Mouse (Mus musculus): ENCODE data around the gene Ttc9b. TPM values are rescaled to one million over a fixed set of nuclear protein-coding genes. Genes with fewer than 3 reads are reported as not detected.
"Not testable (repeated sequence)": the region's sequence is repeated elsewhere in the genome, so short reads cannot be mapped to it uniquely, and the experiment has no call there.

The Ttc9b gene
- total RNA-seq (2014; fragmentation: Nextera tagmentation) (not detected in 2 replicates), total RNA-seq (2017) (not detected in 2 replicates)

DNA sequence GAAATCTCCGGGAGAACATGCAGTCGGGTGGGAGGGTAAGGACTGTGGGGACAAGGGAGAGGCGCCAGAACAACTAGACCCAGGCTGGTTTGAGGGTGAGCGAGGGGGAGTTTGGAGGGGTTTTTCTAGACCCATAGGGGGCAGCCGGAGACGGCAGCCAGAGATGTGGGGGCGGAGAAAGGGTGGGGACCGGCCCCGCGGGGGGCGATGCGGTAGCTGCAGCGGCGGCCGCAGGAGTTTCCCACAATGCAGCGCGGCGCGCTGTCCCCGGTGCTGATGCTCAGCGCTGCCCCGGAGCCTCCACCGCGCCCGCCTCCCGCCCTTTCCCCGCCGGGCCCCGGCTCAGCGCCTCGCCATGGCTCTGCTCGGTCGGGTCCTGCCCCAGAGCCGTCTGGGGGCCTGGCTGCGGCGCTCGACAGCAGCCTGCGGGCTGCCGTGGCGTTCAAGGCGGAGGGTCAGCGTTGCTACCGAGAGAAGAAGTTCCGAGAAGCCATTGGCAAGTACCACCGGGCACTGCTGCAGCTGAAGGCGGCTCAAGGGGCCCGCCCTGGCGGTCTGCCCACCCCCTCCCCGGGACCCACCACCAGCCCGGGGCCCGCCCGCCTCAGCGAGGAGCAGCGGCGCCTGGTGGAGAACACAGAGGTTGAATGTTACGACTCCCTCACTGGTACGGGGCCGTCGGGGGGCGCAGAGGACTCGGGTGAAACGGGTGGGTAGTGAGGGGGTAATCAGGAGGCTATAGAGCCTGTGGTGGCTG lies at the start of gene Ttc9b:
Gene Ttc9b (plus strand): TSS at position 235 of the 757 bp plus-strand sequence.
- ATAC-seq (replicated peaks; ENCODE audit: poor library complexity, severe bottlenecking), result peak; percentile 68

DNA sequence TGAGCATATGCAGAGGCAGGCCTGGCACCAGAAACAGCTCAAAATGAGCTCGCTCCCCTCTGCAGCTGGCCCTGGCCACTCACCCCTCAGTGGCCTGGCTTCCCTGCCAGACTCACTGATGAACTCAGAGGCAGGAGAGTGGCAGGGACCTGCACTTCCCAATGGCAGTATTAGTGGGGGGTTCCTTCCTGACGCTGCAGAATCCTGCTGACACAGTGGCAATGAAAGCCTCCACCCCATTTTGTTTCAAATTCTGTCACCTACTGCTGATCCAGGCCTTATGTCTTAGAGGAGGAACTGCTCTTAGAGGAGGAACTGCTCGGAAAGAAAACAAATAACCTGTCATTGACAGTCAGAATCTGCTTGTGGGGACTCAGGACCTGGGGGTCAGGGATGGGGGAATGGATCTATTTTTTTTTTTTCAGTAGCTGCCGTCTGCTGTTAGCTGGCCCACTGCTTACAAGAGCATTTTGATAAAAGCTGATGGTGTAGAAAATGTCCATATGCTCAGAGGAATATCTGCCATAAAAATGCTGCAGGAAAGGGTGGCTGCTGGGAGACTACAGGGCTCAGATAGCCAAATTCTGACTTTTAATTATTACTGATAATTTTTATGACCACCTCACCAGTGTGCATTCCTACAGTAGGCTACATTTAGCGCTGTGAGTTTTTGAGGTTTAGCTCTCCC lies 48.9 kb upstream of the Ttc9b start:
- 0 out of 2 replicates have a peak, but pooled peaks have one; percentile 3 for ATAC-seq (replicated peaks; ENCODE audit: poor library complexity, severe bottlenecking)

DNA sequence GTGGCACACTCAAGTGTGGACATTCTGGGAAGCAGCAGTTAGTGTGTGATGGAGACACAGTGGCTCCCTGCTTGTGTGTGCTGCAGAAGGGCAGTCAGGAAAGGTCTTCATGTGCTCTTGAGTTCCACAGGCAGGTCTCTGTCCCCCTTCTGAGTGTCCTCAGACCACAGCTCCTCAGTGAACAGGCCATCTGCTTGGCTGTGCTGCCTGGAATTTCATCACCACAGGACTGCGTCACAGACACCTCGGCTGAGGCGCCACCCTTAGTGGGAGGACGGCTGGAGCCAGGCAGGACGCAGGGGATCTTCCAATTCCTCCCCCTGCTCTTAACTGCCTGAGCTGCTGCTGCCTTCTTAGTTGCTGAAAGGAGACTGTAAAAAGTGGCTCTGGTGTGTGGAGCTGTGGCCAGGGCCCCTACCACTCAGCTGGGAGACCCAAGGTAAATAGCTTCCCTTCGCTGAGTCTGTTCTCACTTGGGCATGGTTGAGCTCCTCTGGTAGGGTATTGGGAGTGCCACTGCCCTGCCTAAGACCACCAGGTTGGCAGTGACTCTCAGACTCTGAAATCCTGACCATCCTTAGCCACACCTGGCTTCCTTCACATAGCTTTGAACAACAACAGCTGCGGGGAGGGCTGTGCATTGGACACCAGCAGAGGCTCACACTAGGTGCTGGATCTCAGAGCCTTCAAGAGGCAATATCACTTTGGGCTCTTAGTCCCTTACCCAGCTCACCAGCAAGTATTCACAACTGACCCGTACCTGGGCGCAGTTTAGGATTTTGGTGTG lies 48.0 kb upstream of the Ttc9b start:
- peak; percentile 54 for ATAC-seq (replicated peaks; ENCODE audit: poor library complexity, severe bottlenecking)

DNA sequence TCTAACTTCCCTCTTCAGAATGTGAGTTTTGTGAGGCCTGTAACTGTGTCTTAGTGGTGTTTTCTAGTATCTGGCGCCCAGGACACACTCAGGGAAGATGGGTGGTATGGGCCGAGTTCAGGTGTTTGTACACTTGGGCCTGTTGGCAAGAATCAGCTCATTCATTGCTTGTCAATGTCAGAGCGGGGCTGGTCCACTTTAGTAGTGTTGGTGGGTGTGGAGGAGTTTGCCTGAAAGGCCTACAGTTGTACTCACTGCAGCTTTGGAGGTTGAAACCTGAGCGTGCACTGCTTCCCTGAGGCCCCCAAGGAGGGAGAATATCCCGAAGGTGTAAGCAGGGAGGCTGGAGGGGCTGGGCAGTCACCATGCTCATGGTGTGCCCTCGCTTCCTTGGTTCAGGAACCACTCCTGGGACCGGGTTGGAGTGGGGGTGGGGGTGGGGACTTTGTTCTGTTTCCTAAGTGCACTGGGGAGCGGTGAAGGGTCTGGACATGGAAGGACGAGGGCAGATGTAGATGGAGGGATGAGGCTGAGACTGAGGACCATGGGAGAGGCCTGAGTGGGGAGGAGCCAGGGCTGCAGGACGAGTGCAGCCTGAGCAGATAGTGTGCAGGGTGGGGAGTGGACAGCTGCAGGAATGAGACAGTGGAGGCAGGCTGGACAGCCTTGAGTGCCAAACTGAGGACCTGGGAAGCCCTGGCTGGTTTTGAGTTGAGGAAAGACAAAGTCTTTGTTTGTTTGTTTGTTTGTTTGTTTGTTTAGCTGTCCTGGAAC lies 47.0 kb upstream of the Ttc9b start:
- ATAC-seq (replicated peaks; ENCODE audit: poor library complexity, severe bottlenecking), result no peak

DNA sequence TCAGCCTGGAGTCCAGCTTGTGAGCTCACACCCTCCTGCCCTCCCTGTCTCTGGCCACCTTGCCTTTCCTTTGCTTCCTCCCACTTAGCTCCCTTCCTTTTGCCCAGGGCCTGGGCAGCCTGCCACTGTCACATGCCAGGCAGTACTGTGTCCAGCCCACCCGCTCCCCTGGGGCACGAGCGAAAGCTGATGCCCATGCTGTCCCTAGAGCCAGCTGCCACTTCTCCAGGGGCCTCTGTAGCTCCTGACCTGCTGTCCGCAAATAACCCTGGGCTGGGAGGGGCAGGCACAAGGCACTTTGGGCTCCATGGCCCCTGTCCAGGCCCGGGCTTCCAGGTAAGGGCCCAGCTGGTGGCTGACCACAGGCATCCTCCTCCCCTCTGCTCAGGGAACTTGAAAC lies 46.1 kb upstream of the Ttc9b start:
- peak; percentile 10 for ATAC-seq (replicated peaks; ENCODE audit: poor library complexity, severe bottlenecking)

DNA sequence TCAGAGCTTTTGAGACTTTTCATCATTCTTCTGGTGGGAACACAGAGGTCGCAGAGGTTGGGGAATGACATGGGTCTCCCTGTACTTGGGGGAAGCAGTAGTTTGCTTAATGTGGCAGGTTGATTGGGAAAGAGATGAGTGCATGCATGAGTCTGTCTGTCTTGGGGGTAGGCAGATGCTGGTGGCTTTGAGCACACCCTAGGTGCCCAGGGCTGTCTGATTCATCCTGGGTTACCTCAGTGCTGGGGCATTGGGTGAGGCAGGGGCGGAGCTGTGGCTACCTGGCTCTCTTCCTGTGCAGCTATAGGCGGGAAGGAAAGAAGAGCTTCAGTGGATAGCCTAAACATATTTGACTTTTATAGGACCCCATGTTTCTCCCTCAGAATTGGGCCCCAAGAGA lies 45.6 kb upstream of the Ttc9b start:
- ATAC-seq (replicated peaks; ENCODE audit: poor library complexity, severe bottlenecking), result peak; percentile 65

GRCm38 (mm10) chr7:27609285-27609684 lies 44.4 kb upstream of the Ttc9b start:
- ATAC-seq (replicated peaks; ENCODE audit: poor library complexity, severe bottlenecking), result no peak

DNA sequence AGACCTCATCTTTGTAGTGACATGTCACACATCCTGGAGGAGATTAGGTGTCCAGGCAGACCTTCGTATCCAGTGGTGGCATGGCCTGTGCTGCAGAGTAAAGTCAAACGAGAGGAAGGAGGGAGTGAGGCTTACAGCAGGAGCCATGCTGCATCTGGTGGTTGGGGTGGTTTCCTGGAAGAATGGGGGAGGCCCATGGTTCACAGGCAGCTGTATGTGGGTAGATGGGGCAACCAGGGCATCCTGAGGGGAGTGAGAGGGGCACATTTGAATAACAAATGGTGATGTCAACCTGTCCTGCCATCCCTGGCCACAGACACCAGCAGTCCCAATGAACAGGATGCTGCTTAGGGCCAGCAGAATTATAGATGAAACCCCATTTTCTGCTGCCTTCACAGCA lies 44.0 kb upstream of the Ttc9b start:
- peak; percentile 29 for ATAC-seq (replicated peaks; ENCODE audit: poor library complexity, severe bottlenecking)

GRCm38 (mm10) chr7:27610370-27610769 lies 43.3 kb upstream of the Ttc9b start:
- no peak for ATAC-seq (replicated peaks; ENCODE audit: poor library complexity, severe bottlenecking)

DNA sequence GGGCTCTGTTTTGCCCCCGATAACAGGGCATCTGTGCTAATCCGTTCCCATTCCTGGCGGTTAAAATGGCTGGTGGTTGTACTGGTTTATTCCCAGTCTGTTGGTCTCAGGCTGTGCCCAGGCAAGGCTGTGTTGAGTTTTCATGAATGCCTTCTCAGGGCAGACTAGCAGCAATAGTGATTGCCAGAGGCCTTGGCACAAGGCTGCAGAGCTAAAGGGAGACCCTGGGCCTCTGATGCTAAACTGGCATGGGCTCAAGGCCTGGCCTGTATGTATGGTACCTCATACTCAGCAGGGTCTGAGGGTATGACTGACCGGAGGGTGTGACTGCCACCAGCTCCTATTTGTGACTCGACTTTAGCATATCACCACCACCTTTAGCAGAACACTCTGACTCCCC lies 42.8 kb upstream of the Ttc9b start:
- no peak for ATAC-seq (replicated peaks; ENCODE audit: poor library complexity, severe bottlenecking)

DNA sequence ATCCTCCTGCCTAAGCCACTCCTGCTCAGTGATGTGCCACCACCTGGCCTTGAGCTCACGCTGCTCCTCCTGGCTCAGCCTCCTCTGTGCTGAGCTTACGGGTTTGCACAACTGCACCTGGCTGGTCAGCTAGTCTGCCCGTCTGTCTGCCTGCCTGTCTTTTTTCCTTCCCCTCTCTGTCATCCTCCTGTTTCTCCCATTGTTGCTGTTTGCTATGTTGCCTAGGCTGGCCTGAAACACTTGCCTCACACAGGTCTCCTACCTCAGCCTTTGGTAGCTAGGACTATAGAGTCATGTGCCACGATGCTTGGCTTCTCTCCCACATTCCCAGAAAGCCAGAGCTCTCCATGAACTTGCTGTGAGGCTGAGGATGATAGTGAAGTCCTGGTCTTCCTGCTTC lies 40.8 kb upstream of the Ttc9b start:
- no peak for ATAC-seq (replicated peaks; ENCODE audit: poor library complexity, severe bottlenecking)

- no peak for ATAC-seq (replicated peaks; ENCODE audit: poor library complexity, severe bottlenecking)
Measured at GRCm38 (mm10) chr7:27613751-27614499, 39.8 kb upstream of the Ttc9b start.

DNA sequence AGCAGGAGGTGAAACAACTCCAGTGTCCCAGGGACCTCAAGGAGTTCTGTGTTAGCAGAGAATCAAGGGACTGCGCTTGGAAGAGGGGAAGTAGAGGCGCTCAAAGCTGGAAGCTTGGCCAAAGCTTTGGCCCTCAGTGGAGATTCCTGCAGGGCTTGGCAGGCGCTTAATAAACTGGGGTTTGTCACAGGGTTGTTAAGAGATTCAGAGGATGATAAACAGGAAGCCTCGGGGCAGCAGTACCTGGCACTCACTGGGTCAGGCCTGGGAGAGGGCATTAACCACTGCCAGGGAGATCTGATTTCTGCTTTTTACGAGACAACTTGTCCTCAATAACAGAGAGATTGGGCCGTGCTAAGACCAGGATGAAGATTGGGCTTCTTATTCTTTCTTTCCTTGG lies 32.7 kb upstream of the Ttc9b start:
- no peak for ATAC-seq (replicated peaks; ENCODE audit: poor library complexity, severe bottlenecking)

GRCm38 (mm10) chr7:27622234-27622633 lies 31.5 kb upstream of the Ttc9b start:
- ATAC-seq (replicated peaks; ENCODE audit: poor library complexity, severe bottlenecking), result no peak

DNA sequence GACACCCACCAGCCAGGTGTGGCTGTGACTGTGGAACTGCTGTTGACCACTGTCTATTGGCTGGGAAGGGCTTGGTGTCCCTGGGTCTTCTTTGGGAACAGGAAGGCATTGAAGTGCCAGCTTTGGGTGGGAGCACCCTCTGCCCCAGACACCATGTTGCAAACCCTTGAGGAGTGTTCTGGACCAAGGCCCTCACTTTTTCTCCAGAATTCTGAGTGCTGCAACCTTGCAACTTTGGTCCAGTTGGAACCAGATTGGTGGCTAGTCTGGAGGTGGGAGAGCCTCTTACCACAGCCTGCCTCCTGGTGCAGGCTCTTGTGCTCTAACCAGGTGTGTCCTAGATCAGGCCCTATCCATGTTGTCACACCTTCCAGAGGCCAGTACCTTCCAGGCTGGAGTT lies 28.7 kb upstream of the Ttc9b start:
- no peak for ATAC-seq (replicated peaks; ENCODE audit: poor library complexity, severe bottlenecking)

DNA sequence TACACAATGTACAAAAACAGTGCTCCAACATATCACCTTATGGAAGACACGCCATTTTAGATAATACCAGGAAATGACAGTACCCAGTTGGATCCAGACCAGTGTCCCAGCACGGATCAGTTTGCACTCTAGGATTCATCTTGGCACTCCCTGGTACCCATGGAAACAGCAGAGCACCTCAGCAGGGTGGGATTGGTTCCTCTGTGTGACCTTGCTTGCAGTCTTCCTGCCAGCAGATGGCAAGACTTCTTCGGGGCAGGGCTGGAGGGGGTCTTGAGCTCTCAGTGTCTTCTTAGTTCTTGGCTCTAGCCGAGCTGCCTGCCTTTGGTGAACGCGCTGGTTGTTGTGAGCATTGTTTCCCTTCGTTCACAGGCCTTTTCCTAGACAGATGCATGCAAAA lies 26.0 kb upstream of the Ttc9b start:
- ATAC-seq (replicated peaks; ENCODE audit: poor library complexity, severe bottlenecking), result no peak

- no peak for ATAC-seq (replicated peaks; ENCODE audit: poor library complexity, severe bottlenecking)
Measured at GRCm38 (mm10) chr7:27628190-27628589, 25.5 kb upstream of the Ttc9b start.

DNA sequence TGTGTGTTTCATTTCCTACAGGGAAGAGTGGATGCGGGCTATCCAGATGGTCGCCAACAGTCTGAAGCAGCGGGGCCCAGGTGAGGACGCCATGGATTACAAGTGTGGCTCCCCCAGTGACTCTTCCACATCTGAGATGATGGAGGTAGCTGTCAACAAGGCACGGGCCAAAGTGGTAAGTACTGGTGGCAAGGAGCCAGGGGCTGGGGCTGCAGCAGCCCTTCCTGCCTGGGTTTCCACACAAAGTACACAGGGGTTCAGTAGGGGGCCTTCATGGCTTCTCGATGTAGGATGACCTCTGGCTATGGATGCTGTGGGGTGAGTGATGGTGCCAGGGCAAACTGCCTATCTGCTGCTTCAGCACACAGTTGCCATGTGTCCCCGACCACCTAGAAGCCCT lies 24.9 kb upstream of the Ttc9b start:
- ATAC-seq (replicated peaks; ENCODE audit: poor library complexity, severe bottlenecking), result not testable (repeated sequence)

DNA sequence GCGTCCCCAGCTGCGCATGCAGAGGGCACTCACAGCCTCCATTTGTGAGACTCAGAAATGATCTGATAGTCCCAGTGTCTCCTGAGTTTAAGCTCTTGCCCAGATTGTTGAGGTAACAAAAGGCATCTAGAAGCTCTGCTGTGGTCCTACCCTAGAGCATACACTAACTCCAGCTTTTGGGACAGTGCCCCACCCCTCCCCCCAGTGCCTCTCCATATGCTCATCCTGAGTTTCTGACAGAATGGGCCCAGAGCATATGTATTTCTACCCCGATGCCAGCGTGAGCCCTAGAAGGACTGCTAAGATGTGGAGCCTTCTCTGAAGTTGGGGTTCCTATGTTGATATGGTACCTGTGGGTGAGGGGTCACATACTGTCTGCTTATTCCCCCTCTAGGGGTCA lies 22.3 kb upstream of the Ttc9b start:
- ATAC-seq (replicated peaks; ENCODE audit: poor library complexity, severe bottlenecking), result no peak

GRCm38 (mm10) chr7:27633166-27633565 lies 20.5 kb upstream of the Ttc9b start:
- no peak for ATAC-seq (replicated peaks; ENCODE audit: poor library complexity, severe bottlenecking)

Measured in granulocyte monocyte progenitor cell, adult 5-6 weeks (primary cell).